Mouse (Mus musculus): ENCODE measurements around the gene Tgm1. TPM values are rescaled to one million over a fixed set of nuclear protein-coding genes. Genes with fewer than 3 reads are reported as not detected.

The Tgm1 gene
- total RNA-seq, 1 experiment, result 13.4 TPM

DNA sequence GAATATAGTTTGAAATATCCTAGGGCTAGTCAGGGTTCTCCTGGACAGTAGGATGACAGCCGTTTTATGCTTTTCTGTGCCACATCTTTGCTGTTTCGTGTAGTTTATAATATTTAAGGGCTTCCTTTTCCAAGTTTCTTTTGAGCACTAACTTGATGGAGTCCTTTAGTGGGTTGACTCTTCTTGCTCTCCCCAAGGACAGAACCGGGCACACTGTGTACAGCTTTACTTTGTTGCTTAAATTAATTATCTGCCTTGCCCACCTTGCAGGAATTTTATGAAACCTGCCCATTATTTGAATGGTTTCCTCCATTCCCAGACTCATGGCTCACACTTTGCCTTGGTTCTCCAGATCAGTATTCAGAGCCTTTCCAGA is 31.6 kb downstream of the Tgm1 start:
- Histone ChIP-seq H3K4me1 (ENCODE audit: control insufficient read depth in 2 of 2, insufficient read depth in 2 of 2, low read length in 2 of 2, poor library complexity in 1 of 2) (peaks cover 0 to 2% of the 10 kb centered on the region in 2 experiments; a peak in 1 of 4 replicates), H3K36me3 (ENCODE audit: control insufficient read depth, insufficient read depth, low read length, poor library complexity, severe bottlenecking) (peaks cover 19% of the 10 kb centered on the region), H3K4me3 (ENCODE audit: insufficient read depth in 1 of 2, low read depth in 1 of 2, low read length in 2 of 2, poor library complexity in 1 of 2, severe bottlenecking in 1 of 2) (peak overlapping the region; percentile 89 to 90), H3K9ac (ENCODE audit: insufficient read depth, low read depth, low read length, poor library complexity, severe bottlenecking) (no peak overlapping the region; the same call in 1 of the 2 replicates), H3K9me3 (ENCODE audit: control insufficient read depth, insufficient read depth, low read depth, low read length) (no peaks in the 10 kb centered on the region), H3K27ac (ENCODE audit: insufficient read depth, low read depth, low read length, poor library complexity, severe bottlenecking) (no peak overlapping the region)
- in situ Hi-C loops (cut with MboI; ENCODE audit: low sequenced_read_pairs in 2 of 2, unreplicated experiment in 2 of 2), result loop anchor here in 1 of 2 experiments (5.0 kb wide), 1 partner anchor 60 kb away; no protein-coding TSS in a partner anchor
- TF ChIP-seq MAFK (IDR thresholded peaks at IDR 0.05; ENCODE audit: insufficient read depth, low read depth, low read length) (no peak), CHD2 (IDR thresholded peaks at IDR 0.05; ENCODE audit: low read depth, low read length) (no peak), ZC3H11A (IDR thresholded peaks at IDR 0.05; ENCODE audit: borderline replicate concordance, low read depth, low read length) (no peak), HCFC1 (IDR thresholded peaks at IDR 0.05; ENCODE audit: borderline replicate concordance, insufficient read depth, low read length) (no peak), ZNF384 (IDR thresholded peaks at IDR 0.05; ENCODE audit: low read depth, low read length) (no peak)
- no peak for DNase-seq (ENCODE audit: low read depth, low spot score)

DNA sequence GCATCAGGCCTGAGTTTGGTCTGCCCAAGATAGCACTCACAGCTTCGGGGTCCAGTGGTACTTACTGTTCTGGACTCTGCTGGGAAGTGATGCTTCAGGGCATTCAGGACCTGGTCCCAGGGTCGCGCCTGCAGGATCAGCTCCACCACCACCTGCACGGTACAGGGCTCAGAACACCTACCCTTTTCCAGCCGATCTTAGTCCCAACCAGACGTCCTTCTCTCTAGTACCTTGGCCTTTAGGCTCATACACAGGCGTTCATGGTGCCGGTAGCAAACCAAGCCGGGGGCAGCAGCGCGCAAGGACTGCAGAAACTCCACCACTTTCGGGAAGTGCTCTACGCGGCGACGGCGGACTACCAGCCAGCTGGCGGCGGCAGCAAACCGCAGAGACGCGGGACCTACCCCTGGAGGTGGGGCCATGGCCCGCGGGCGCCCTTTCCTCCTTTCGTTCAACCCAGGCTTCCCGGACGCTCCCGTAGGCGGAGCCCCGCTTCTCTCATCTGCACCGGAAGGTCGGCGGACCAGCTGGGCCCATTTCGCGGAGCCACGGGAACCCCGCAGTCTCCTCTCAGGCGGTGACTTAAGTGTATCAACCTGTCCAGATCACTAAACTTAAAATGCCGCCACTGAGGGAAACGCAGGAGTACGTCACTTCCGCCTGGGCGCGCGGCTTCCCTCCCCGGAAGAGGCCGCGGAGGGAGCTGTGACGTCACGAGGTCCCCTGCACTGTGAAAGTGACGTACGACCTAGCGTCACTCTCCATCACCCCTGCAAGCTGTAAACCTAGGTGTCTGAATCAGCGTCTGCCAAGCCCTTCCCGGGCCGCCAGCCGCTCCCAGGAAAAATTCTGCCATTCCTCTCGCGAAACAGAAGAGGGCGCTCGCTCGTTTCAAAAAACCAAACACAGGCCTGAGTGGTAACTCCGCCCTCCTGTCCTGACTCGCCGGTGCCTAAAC is 32.3 kb downstream of the Tgm1 start, which contains the start of gene Tinf2:
Gene Tinf2, minus strand, starts transcription at position 661 of the 958 bp plus-strand sequence.
- in situ Hi-C loops (cut with MboI; ENCODE audit: low sequenced_read_pairs in 2 of 2, unreplicated experiment in 2 of 2), result loop anchor here in 1 of 2 experiments (5.0 kb wide), 1 partner anchor 61 kb away; no protein-coding TSS in a partner anchor
- peaks cover 23% of the 10 kb centered on the region for H3K36me3 ChIP-seq (ENCODE audit: control insufficient read depth, insufficient read depth, low read length, poor library complexity, severe bottlenecking)
- TF ChIP-seq CHD2 (IDR thresholded peaks at IDR 0.05; ENCODE audit: low read depth, low read length) (no peak), ZC3H11A (IDR thresholded peaks at IDR 0.05; ENCODE audit: borderline replicate concordance, low read depth, low read length) (peak; percentile 92), MAFK (IDR thresholded peaks at IDR 0.05; ENCODE audit: insufficient read depth, low read depth, low read length) (0 out of 2 replicates have a peak, but pooled peaks have one; percentile 12), ZNF384 (IDR thresholded peaks at IDR 0.05; ENCODE audit: low read depth, low read length) (no peak), HCFC1 (IDR thresholded peaks at IDR 0.05; ENCODE audit: borderline replicate concordance, insufficient read depth, low read length) (peak; percentile 61; the same call in 1 of the 2 replicates)
- H3K9ac ChIP-seq (ENCODE audit: insufficient read depth, low read depth, low read length, poor library complexity, severe bottlenecking), result peak within 1 kb of the TSS; percentile 94
- peak within 1 kb of the TSS; percentile 91 for H3K27ac ChIP-seq (ENCODE audit: insufficient read depth, low read depth, low read length, poor library complexity, severe bottlenecking)
- DNase-seq (ENCODE audit: low read depth, low spot score), result peak; percentile 95
- H3K9me3 ChIP-seq (ENCODE audit: control insufficient read depth, insufficient read depth, low read depth, low read length), result no peaks in the 10 kb centered on the region
- H3K4me1 ChIP-seq (ENCODE audit: control insufficient read depth in 2 of 2, insufficient read depth in 2 of 2, low read length in 2 of 2, poor library complexity in 1 of 2), result peaks cover 0 to 2% of the 10 kb centered on the region in 2 experiments; a peak in 1 of 4 replicates
- peak within 1 kb of the TSS; percentile 89 to 90 for H3K4me3 ChIP-seq (ENCODE audit: insufficient read depth in 1 of 2, low read depth in 1 of 2, low read length in 2 of 2, poor library complexity in 1 of 2, severe bottlenecking in 1 of 2)

DNA sequence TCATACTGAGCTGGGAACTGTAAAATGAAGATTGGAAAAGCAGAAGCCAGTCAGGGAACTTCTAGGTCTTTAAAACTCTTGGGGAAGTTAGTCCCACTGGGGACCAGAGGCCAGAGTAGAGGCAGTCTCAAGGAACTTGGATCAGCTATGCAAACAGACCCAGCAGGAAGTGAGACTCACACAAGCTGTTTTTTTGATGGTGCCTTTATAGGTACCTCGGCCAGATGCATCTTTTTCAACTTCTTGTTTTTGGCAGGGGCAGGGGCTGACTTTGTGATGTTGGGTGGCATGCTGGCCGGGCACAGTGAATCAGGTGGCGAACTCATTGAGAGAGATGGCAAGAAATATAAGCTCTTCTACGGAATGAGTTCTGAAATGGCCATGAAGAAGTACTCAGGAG is 36.1 kb downstream of the Tgm1 start:
- no peaks in the 10 kb centered on the region for H3K9me3 ChIP-seq (ENCODE audit: control insufficient read depth, insufficient read depth, low read depth, low read length)
- in situ Hi-C loops (cut with MboI; ENCODE audit: low sequenced_read_pairs in 2 of 2, unreplicated experiment in 2 of 2), result no loop called here
- no peak for DNase-seq (ENCODE audit: low read depth, low spot score)
- H3K4me3 ChIP-seq (ENCODE audit: insufficient read depth in 1 of 2, low read depth in 1 of 2, low read length in 2 of 2, poor library complexity in 1 of 2, severe bottlenecking in 1 of 2), result no peak overlapping the region
- H3K27ac ChIP-seq (ENCODE audit: insufficient read depth, low read depth, low read length, poor library complexity, severe bottlenecking), result no peak overlapping the region
- peaks cover 0 to 4% of the 10 kb centered on the region in 2 experiments; a peak in 2 of 4 replicates for H3K4me1 ChIP-seq (ENCODE audit: control insufficient read depth in 2 of 2, insufficient read depth in 2 of 2, low read length in 2 of 2, poor library complexity in 1 of 2)
- no peak overlapping the region for H3K9ac ChIP-seq (ENCODE audit: insufficient read depth, low read depth, low read length, poor library complexity, severe bottlenecking)
- TF ChIP-seq ZC3H11A (IDR thresholded peaks at IDR 0.05; ENCODE audit: borderline replicate concordance, low read depth, low read length) (no peak), CHD2 (IDR thresholded peaks at IDR 0.05; ENCODE audit: low read depth, low read length) (no peak), HCFC1 (IDR thresholded peaks at IDR 0.05; ENCODE audit: borderline replicate concordance, insufficient read depth, low read length) (no peak), MAFK (IDR thresholded peaks at IDR 0.05; ENCODE audit: insufficient read depth, low read depth, low read length) (no peak), ZNF384 (IDR thresholded peaks at IDR 0.05; ENCODE audit: low read depth, low read length) (no peak)
- H3K36me3 ChIP-seq (ENCODE audit: control insufficient read depth, insufficient read depth, low read length, poor library complexity, severe bottlenecking), result peaks cover 24% of the 10 kb centered on the region

DNA sequence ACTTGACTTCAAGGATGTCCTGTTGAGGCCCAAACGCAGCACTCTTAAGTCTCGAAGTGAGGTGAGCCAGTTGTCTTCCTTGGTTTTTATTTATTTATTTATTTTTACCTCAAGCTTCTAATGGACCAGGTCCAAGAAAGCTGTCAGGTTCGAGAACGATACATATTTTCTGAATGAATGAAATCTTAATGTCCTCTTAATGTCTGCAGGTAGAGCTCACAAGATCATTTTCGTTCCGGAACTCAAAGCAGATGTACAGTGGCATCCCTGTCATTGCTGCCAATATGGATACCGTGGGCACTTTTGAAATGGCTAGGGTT is 41.0 kb downstream of the Tgm1 start:
- TF ChIP-seq ZC3H11A (IDR thresholded peaks at IDR 0.05; ENCODE audit: borderline replicate concordance, low read depth, low read length) (no peak), HCFC1 (IDR thresholded peaks at IDR 0.05; ENCODE audit: borderline replicate concordance, insufficient read depth, low read length) (no peak), ZNF384 (IDR thresholded peaks at IDR 0.05; ENCODE audit: low read depth, low read length) (no peak), CHD2 (IDR thresholded peaks at IDR 0.05; ENCODE audit: low read depth, low read length) (no peak), MAFK (IDR thresholded peaks at IDR 0.05; ENCODE audit: insufficient read depth, low read depth, low read length) (no peak)
- Histone ChIP-seq H3K27ac (ENCODE audit: insufficient read depth, low read depth, low read length, poor library complexity, severe bottlenecking) (peak overlapping the region; percentile 36; the same call in 1 of the 2 replicates), H3K4me1 (ENCODE audit: control insufficient read depth in 2 of 2, insufficient read depth in 2 of 2, low read length in 2 of 2, poor library complexity in 1 of 2) (peaks cover 0 to 4% of the 10 kb centered on the region in 2 experiments; a peak in 1 of 4 replicates), H3K4me3 (ENCODE audit: insufficient read depth in 1 of 2, low read depth in 1 of 2, low read length in 2 of 2, poor library complexity in 1 of 2, severe bottlenecking in 1 of 2) (peak overlapping the region; percentile 84 to 89), H3K36me3 (ENCODE audit: control insufficient read depth, insufficient read depth, low read length, poor library complexity, severe bottlenecking) (peaks cover 7% of the 10 kb centered on the region), H3K9ac (ENCODE audit: insufficient read depth, low read depth, low read length, poor library complexity, severe bottlenecking) (peak overlapping the region; percentile 62; the same call in 1 of the 2 replicates), H3K9me3 (ENCODE audit: control insufficient read depth, insufficient read depth, low read depth, low read length) (no peaks in the 10 kb centered on the region)
- DNase-seq (ENCODE audit: low read depth, low spot score), result no peak
- in situ Hi-C loops (cut with MboI; ENCODE audit: low sequenced_read_pairs in 2 of 2, unreplicated experiment in 2 of 2), result no loop called here
